Mouse (Mus musculus) testis, adult 2 months (tissue): Measurements from ENCODE around the gene 2610318N02Rik. TPM values are rescaled to one million over a fixed set of nuclear protein-coding genes. Genes with fewer than 3 reads are reported as not detected.
A peak's percentile ranks its signal among the peaks of the same experiment; 100 is the strongest.

Experiments
- H3K27ac ChIP-seq: fragments of 200-500 bp; 2 replicates; pipeline ENCODE4 v1.5.1; 2012; ENCODE audit warnings: low read depth, low read length; ENCODE audit not compliant: control insufficient read depth, insufficient read depth
- H3K27me3 ChIP-seq: fragments of 200-500 bp; 2 replicates; pipeline ENCODE4 v1.6.1; 2012; ENCODE audit warnings: mild to moderate bottlenecking, low read length, moderate library complexity; ENCODE audit not compliant: control insufficient read depth, insufficient read depth
- H3K36me3 ChIP-seq: fragments of 200-500 bp; 2 replicates; pipeline ENCODE4 v1.6.1; 2012; ENCODE audit warnings: mild to moderate bottlenecking, low read length; ENCODE audit not compliant: control insufficient read depth, insufficient read depth
- H3K4me1 ChIP-seq: fragments of 200-500 bp; 2 replicates; pipeline ENCODE4 v1.6.1; 2012; ENCODE audit warnings: low read length; ENCODE audit not compliant: control insufficient read depth, insufficient read depth
- H3K4me3 ChIP-seq: fragments of 200-500 bp; 2 replicates; pipeline ENCODE4 v1.5.1; 2012; ENCODE audit warnings: low read depth, mild to moderate bottlenecking, low read length, moderate library complexity, mixed read lengths; ENCODE audit not compliant: control insufficient read depth
- CTCF ChIP-seq: fragments of 200-500 bp; IDR thresholded peaks from 2 replicates; pipeline ENCODE4 v1.5.1; 2012; ENCODE audit warnings: low read depth, mild to moderate bottlenecking, inconsistent platforms, low read length, moderate library complexity; ENCODE audit not compliant: control insufficient read depth, insufficient read depth, insufficient replicate concordance
- POLR2A ChIP-seq: fragments of 200-500 bp; IDR thresholded peaks from 2 replicates; pipeline ENCODE4 v1.6.1; 2012; ENCODE audit warnings: low read depth, mild to moderate bottlenecking, inconsistent platforms, low read length, moderate library complexity; ENCODE audit not compliant: control insufficient read depth
- polyA plus RNA-seq: library from polyadenylated mRNA; depleted of rRNA; stranded (reverse); fragments of >200 nt; gene quantifications from 2 replicates; pipeline ENCODE4 v1.2.3, GENCODE M21; 2012

2610318N02Rik gene
- polyA plus RNA-seq, 1 experiment, result 3,682 TPM

GRCm38 (mm10) chr16:17082121-17082792 is 42.7 kb downstream of the 2610318N02Rik start:
- TF ChIP-seq POLR2A, result no peak
- no peak for TF ChIP-seq CTCF
- Histone ChIP-seq H3K4me1 (no peaks in the 10 kb centered on the region), H3K4me3 (no peak overlapping the region), H3K27me3 (no peaks in the 10 kb centered on the region), H3K36me3 (peaks cover 1% of the 10 kb centered on the region), H3K27ac (no peak overlapping the region)

GRCm38 (mm10) chr16:17078101-17078500 is 46.9 kb downstream of the 2610318N02Rik start:
- Histone ChIP-seq H3K4me3 (no peak overlapping the region), H3K27ac (no peak overlapping the region), H3K27me3 (no peaks in the 10 kb centered on the region), H3K4me1 (no peaks in the 10 kb centered on the region), H3K36me3 (peaks cover 1% of the 10 kb centered on the region)
- no peak for TF ChIP-seq POLR2A
- TF ChIP-seq CTCF, result no peak

- H3K27me3 ChIP-seq, result no peaks in the 10 kb centered on the region
- peaks cover 3% of the 10 kb centered on the region; the same call in 1 of the 2 replicates for H3K36me3 ChIP-seq
- no peak overlapping the region for H3K4me3 ChIP-seq
- H3K27ac ChIP-seq, result no peak overlapping the region
- no peaks in the 10 kb centered on the region for H3K4me1 ChIP-seq
- no peak for TF ChIP-seq CTCF
- no peak for TF ChIP-seq POLR2A
Observed at GRCm38 (mm10) chr16:17076869-17077268, 48.1 kb downstream of the 2610318N02Rik start.

GRCm38 (mm10) chr16:17076301-17076700 is 48.7 kb downstream of the 2610318N02Rik start:
- Histone ChIP-seq H3K4me1 (0 out of 2 replicates have a peak, but pooled peaks cover 2% of the 10 kb centered on the region), H3K27me3 (no peaks in the 10 kb centered on the region), H3K4me3 (no peak overlapping the region), H3K36me3 (peaks cover 3% of the 10 kb centered on the region; the same call in 1 of the 2 replicates), H3K27ac (no peak overlapping the region)
- TF ChIP-seq POLR2A (no peak), CTCF (no peak)

GRCm38 (mm10) chr16:17073000-17073399 is 52.0 kb downstream of the 2610318N02Rik start:
- H3K36me3 ChIP-seq, result peaks cover 3% of the 10 kb centered on the region; the same call in 1 of the 2 replicates
- no peak for TF ChIP-seq CTCF
- TF ChIP-seq POLR2A, result no peak

GRCm38 (mm10) chr16:17070716-17071115 is 54.3 kb downstream of the 2610318N02Rik start:
- H3K36me3 ChIP-seq, result peaks cover 3% of the 10 kb centered on the region; the same call in 1 of the 2 replicates
- H3K27ac ChIP-seq, result peak overlapping the region; percentile 70
- H3K27me3 ChIP-seq, result no peaks in the 10 kb centered on the region
- peak overlapping the region; percentile 86 for H3K4me3 ChIP-seq
- TF ChIP-seq CTCF, result no peak
- no peak for TF ChIP-seq POLR2A
- H3K4me1 ChIP-seq, result peaks cover 5% of the 10 kb centered on the region

More at GRCm38 (mm10) chr16:17073000-17073399, 52.0 kb downstream of the 2610318N02Rik start:
- Histone ChIP-seq H3K4me1 (peaks cover 5% of the 10 kb centered on the region), H3K4me3 (no peak overlapping the region), H3K27me3 (no peaks in the 10 kb centered on the region), H3K27ac (0 out of 2 replicates have a peak overlapping the region, but pooled peaks have one; percentile 12)

GRCm38 (mm10) chr16:17069511-17070443 is 55.2 kb downstream of the 2610318N02Rik start, which contains the start of gene Ypel1:
Gene Ypel1, plus strand, starts transcription at chr16:17069696.
- Histone ChIP-seq H3K4me1 (peaks cover 5% of the 10 kb centered on the region), H3K36me3 (peaks cover 3% of the 10 kb centered on the region; the same call in 1 of the 2 replicates), H3K27me3 (no peaks in the 10 kb centered on the region), H3K4me3 (peak within 1 kb of the TSS; percentile 85), H3K27ac (peak within 1 kb of the TSS; percentile 80)
- TF ChIP-seq CTCF (no peak), POLR2A (peak; percentile 63)
